Mouse (Mus musculus): Measurements from ENCODE around the gene Klc4. TPM values are rescaled to one million over a fixed set of nuclear protein-coding genes. Genes with fewer than 3 reads are reported as not detected.

Klc4 gene
- polyA plus RNA-seq, 1 experiment: 10.1 TPM

DNA sequence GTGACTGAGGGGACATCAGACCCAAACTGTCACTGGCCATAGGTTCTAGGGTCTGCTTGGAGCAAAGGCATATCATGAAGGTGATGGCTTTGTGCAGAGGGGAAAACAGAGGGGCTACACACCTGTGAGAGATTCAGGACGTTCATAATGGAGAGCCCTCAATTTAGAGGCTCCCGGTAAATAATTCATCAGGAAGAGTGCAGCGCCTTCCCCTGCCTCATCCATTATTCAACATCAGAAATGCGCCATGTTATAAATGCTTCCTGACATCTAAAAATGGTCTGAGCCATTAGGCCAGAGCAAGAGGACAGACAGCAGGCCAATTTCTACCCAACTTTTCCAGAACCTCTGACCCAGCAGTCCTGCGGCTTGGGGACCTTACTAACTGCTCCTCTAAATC lies 40.7 kb downstream of the Klc4 start:
- no peak for TF ChIP-seq EP300 (IDR thresholded peaks at IDR 0.05; ENCODE audit: insufficient read depth, low read depth, low read length)
- no peak for TF ChIP-seq POLR2A (IDR thresholded peaks at IDR 0.05; ENCODE audit: insufficient read depth, low read length)
- no peaks in the 10 kb centered on the region for H3K9me3 ChIP-seq (replicated peaks; ENCODE audit: control insufficient read depth, insufficient read depth, low read length, poor library complexity, severe bottlenecking)
- H3K4me3 ChIP-seq (ENCODE audit: low read depth, low read length): no peak overlapping the region
- peaks cover 5% of the 10 kb centered on the region for H3K4me1 ChIP-seq (ENCODE audit: control insufficient read depth, insufficient read depth, low read length)
- H3K9ac ChIP-seq (ENCODE audit: low read depth, poor library complexity, severe bottlenecking): no peak overlapping the region
- H3K27me3 ChIP-seq (ENCODE audit: control insufficient read depth, insufficient read depth, low read length, poor library complexity, severe bottlenecking): no peaks in the 10 kb centered on the region
- H3K36me3 ChIP-seq (ENCODE audit: control insufficient read depth, insufficient read depth, low read length, poor library complexity, severe bottlenecking): no peaks in the 10 kb centered on the region
- no peak overlapping the region for H3K27ac ChIP-seq (ENCODE audit: insufficient read depth, low read length)

DNA sequence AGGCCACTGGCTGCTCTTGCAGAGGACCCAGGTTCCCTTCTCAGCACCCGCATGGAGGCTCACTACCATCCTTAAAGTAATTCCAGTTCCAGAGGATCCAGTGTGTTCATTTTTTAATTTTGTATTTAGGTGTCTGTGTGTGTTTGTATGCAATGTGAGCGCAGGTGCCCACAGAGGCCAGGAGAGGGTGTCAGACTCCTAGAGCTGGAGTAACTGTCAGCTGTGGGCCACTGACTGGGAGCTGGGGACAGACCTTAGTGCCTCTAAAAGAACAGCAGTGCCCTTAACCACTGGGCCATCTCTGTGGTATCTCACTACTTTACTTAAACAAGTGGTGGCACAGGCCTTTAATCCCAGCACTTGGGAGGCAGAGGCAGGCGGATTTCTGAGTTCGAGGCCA lies 42.6 kb downstream of the Klc4 start:
- Histone ChIP-seq H3K4me1 (ENCODE audit: control insufficient read depth, insufficient read depth, low read length) (peaks cover 5% of the 10 kb centered on the region), H3K36me3 (ENCODE audit: control insufficient read depth, insufficient read depth, low read length, poor library complexity, severe bottlenecking) (no peaks in the 10 kb centered on the region), H3K27ac (ENCODE audit: insufficient read depth, low read length) (no peak overlapping the region), H3K4me3 (ENCODE audit: low read depth, low read length) (no peak overlapping the region), H3K9ac (ENCODE audit: low read depth, poor library complexity, severe bottlenecking) (no peak overlapping the region), H3K9me3 (replicated peaks; ENCODE audit: control insufficient read depth, insufficient read depth, low read length, poor library complexity, severe bottlenecking) (no peaks in the 10 kb centered on the region), H3K27me3 (ENCODE audit: control insufficient read depth, insufficient read depth, low read length, poor library complexity, severe bottlenecking) (no peaks in the 10 kb centered on the region)
- no peak for TF ChIP-seq POLR2A (IDR thresholded peaks at IDR 0.05; ENCODE audit: insufficient read depth, low read length)
- TF ChIP-seq CTCF (IDR thresholded peaks at IDR 0.05; ENCODE audit: low read depth, low read length): peak; percentile 56

DNA sequence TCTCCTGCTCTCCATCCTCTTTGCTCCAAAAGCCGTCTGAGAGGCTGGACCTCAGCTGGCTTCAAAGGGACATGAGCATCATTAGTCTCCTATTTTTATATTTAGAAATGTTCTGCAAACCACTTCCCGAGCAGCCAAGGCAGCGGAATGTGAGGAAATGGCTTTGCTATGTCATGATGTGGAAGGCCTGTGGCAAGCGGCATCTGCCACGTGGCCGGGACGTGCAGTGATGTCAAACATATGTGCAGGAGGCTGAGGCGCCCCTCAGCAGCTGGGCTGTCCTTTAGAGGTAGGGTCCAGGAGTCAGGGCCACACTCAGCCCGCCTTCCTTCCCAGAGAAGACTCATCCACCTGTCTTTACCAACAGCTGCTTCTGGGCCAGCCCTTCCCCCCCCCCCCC lies 43.6 kb downstream of the Klc4 start:
- Histone ChIP-seq H3K27ac (ENCODE audit: insufficient read depth, low read length) (0 out of 2 replicates have a peak overlapping the region, but pooled peaks have one; percentile 18), H3K9ac (ENCODE audit: low read depth, poor library complexity, severe bottlenecking) (peak overlapping the region; percentile 42; the same call in 1 of the 2 replicates), H3K36me3 (ENCODE audit: control insufficient read depth, insufficient read depth, low read length, poor library complexity, severe bottlenecking) (no peaks in the 10 kb centered on the region), H3K27me3 (ENCODE audit: control insufficient read depth, insufficient read depth, low read length, poor library complexity, severe bottlenecking) (no peaks in the 10 kb centered on the region), H3K9me3 (replicated peaks; ENCODE audit: control insufficient read depth, insufficient read depth, low read length, poor library complexity, severe bottlenecking) (no peaks in the 10 kb centered on the region), H3K4me1 (ENCODE audit: control insufficient read depth, insufficient read depth, low read length) (peaks cover 4% of the 10 kb centered on the region), H3K4me3 (ENCODE audit: low read depth, low read length) (no peak overlapping the region)
- TF ChIP-seq CTCF (IDR thresholded peaks at IDR 0.05; ENCODE audit: low read depth, low read length): no peak
- no peak for TF ChIP-seq POLR2A (IDR thresholded peaks at IDR 0.05; ENCODE audit: insufficient read depth, low read length)
- no peak for TF ChIP-seq EP300 (IDR thresholded peaks at IDR 0.05; ENCODE audit: insufficient read depth, low read depth, low read length)

DNA sequence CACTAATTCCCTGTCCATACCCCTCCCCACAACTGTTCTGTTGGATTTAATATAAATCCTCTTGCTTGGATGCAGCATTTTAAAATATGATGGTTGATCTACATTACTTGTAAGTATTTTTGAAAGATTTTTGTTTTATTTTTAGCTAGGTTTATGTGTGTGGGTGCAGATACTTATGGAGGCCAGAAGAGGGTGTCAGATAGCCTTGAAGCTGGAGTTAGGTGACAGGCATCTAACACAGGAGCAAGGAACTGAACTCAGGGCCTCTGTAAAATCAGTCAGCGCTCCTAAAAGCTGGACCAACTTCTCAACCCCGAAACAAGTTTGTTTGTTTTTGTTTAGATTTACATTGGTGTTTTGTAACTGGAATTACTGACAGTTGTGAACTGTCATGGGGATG lies 45.3 kb downstream of the Klc4 start:
- Histone ChIP-seq H3K4me3 (ENCODE audit: low read depth, low read length) (no peak overlapping the region), H3K36me3 (ENCODE audit: control insufficient read depth, insufficient read depth, low read length, poor library complexity, severe bottlenecking) (no peaks in the 10 kb centered on the region), H3K9ac (ENCODE audit: low read depth, poor library complexity, severe bottlenecking) (no peak overlapping the region), H3K9me3 (replicated peaks; ENCODE audit: control insufficient read depth, insufficient read depth, low read length, poor library complexity, severe bottlenecking) (no peaks in the 10 kb centered on the region), H3K27ac (ENCODE audit: insufficient read depth, low read length) (0 out of 2 replicates have a peak overlapping the region, but pooled peaks have one; percentile 64), H3K27me3 (ENCODE audit: control insufficient read depth, insufficient read depth, low read length, poor library complexity, severe bottlenecking) (no peaks in the 10 kb centered on the region), H3K4me1 (ENCODE audit: control insufficient read depth, insufficient read depth, low read length) (peaks cover 8% of the 10 kb centered on the region)
- TF ChIP-seq POLR2A (IDR thresholded peaks at IDR 0.05; ENCODE audit: insufficient read depth, low read length) (no peak), EP300 (IDR thresholded peaks at IDR 0.05; ENCODE audit: insufficient read depth, low read depth, low read length) (no peak), CTCF (IDR thresholded peaks at IDR 0.05; ENCODE audit: low read depth, low read length) (no peak)

DNA sequence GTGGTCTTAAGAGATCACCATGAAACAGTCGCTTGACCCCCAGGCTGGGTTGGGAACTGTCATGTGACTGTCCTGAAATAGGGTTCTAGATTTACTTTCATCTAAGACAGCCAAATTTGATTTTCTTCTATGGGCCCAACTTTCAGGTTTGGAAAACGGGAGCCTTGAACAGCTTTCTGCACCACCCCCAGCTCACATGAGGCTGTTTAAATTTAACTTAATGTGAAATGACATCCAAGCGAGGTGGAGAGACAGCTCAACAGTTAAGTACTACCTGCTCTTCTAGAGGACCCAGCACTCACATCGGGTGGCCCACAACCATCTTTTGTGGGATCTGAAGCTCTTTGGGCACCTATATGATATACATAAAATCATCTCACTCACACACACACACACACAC lies 46.9 kb downstream of the Klc4 start:
- H3K27me3 ChIP-seq (ENCODE audit: control insufficient read depth, insufficient read depth, low read length, poor library complexity, severe bottlenecking): no peaks in the 10 kb centered on the region
- H3K4me3 ChIP-seq (ENCODE audit: low read depth, low read length): no peak overlapping the region
- H3K4me1 ChIP-seq (ENCODE audit: control insufficient read depth, insufficient read depth, low read length): peaks cover 8% of the 10 kb centered on the region
- H3K36me3 ChIP-seq (ENCODE audit: control insufficient read depth, insufficient read depth, low read length, poor library complexity, severe bottlenecking): no peaks in the 10 kb centered on the region
- H3K27ac ChIP-seq (ENCODE audit: insufficient read depth, low read length): no peak overlapping the region
- H3K9me3 ChIP-seq (replicated peaks; ENCODE audit: control insufficient read depth, insufficient read depth, low read length, poor library complexity, severe bottlenecking): no peaks in the 10 kb centered on the region
- no peak overlapping the region for H3K9ac ChIP-seq (ENCODE audit: low read depth, poor library complexity, severe bottlenecking)
- TF ChIP-seq EP300 (IDR thresholded peaks at IDR 0.05; ENCODE audit: insufficient read depth, low read depth, low read length) (no peak), CTCF (IDR thresholded peaks at IDR 0.05; ENCODE audit: low read depth, low read length) (no peak), POLR2A (IDR thresholded peaks at IDR 0.05; ENCODE audit: insufficient read depth, low read length) (no peak)

DNA sequence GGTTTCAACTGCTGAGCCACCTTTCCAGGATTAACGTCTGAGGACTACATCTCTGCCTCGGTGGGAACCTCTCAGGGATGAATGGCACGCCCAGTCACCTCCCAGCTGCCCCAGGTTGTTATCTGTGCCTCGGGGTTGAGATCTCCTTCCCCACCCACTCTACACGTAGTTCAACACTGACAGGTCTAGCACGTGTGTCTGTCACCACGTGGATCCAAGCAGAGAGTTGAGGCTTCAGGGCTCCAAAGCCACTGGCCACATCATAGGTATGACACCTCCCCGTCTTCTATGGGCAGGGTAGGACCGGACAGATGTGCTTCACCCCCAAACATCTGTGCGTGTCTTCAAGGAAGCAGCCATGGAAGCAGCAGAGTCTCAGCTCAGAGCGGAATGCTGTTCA lies 47.9 kb downstream of the Klc4 start:
- Histone ChIP-seq H3K36me3 (ENCODE audit: control insufficient read depth, insufficient read depth, low read length, poor library complexity, severe bottlenecking) (no peaks in the 10 kb centered on the region), H3K9me3 (replicated peaks; ENCODE audit: control insufficient read depth, insufficient read depth, low read length, poor library complexity, severe bottlenecking) (no peaks in the 10 kb centered on the region), H3K27ac (ENCODE audit: insufficient read depth, low read length) (no peak overlapping the region)

More for the DNA sequence above, 47.9 kb downstream of the Klc4 start:
- TF ChIP-seq EP300 (IDR thresholded peaks at IDR 0.05; ENCODE audit: insufficient read depth, low read depth, low read length) (no peak), CTCF (IDR thresholded peaks at IDR 0.05; ENCODE audit: low read depth, low read length) (no peak), POLR2A (IDR thresholded peaks at IDR 0.05; ENCODE audit: insufficient read depth, low read length) (no peak)
- H3K4me3 ChIP-seq (ENCODE audit: low read depth, low read length): no peak overlapping the region
- peaks cover 13% of the 10 kb centered on the region for H3K4me1 ChIP-seq (ENCODE audit: control insufficient read depth, insufficient read depth, low read length)
- H3K27me3 ChIP-seq (ENCODE audit: control insufficient read depth, insufficient read depth, low read length, poor library complexity, severe bottlenecking): no peaks in the 10 kb centered on the region
- H3K9ac ChIP-seq (ENCODE audit: low read depth, poor library complexity, severe bottlenecking): no peak overlapping the region
